Mouse (Mus musculus): ENCODE measurements at regions not wholly inside any gene's neighbourhood (a gene's known extent, or its start where the extent isn't known, plus 50 kb on each side); places are given as distances from the start of the nearest gene placed in this dataset.

GRCm38 (mm10) chr13:47720645-47721044, 540.4 kb upstream of the Id4 start:
- no peak overlapping the region for H3K27ac ChIP-seq (ENCODE audit: low read length)
- H3K27me3 ChIP-seq (ENCODE audit: control insufficient read depth, insufficient read depth, low read depth, low read length) = no peaks in the 10 kb centered on the region
- no peak overlapping the region for H3K4me3 ChIP-seq (ENCODE audit: low read length)
- 73% methylated on average over 2 of the region's 2 CpGs for WGBS
- ATAC-seq (ENCODE audit: low read depth) = no peak
- H3K36me3 ChIP-seq (ENCODE audit: control insufficient read depth, insufficient read depth, low read length) = no peaks in the 10 kb centered on the region
- no peaks in the 10 kb centered on the region for H3K9me3 ChIP-seq (ENCODE audit: control insufficient read depth, low read length)
- H3K4me2 ChIP-seq (ENCODE audit: low read depth, low read length) = no peak overlapping the region
- H3K4me1 ChIP-seq (replicated peaks; ENCODE audit: control insufficient read depth, insufficient read depth, low read length) = peaks cover 2% of the 10 kb centered on the region; the same call in 1 of the 2 replicates
- no peak overlapping the region for H3K9ac ChIP-seq (ENCODE audit: low read length)

- Histone ChIP-seq H3K27me3 (ENCODE audit: control insufficient read depth, insufficient read depth, low read depth, low read length) (no peaks in the 10 kb centered on the region), H3K9ac (ENCODE audit: low read length) (no peak overlapping the region), H3K9me3 (ENCODE audit: control insufficient read depth, low read length) (no peaks in the 10 kb centered on the region), H3K27ac (ENCODE audit: low read length) (no peak overlapping the region), H3K4me3 (ENCODE audit: low read length) (no peak overlapping the region), H3K4me1 (replicated peaks; ENCODE audit: control insufficient read depth, insufficient read depth, low read length) (no peaks in the 10 kb centered on the region), H3K36me3 (ENCODE audit: control insufficient read depth, insufficient read depth, low read length) (no peaks in the 10 kb centered on the region), H3K4me2 (ENCODE audit: low read depth, low read length) (no peak overlapping the region)
- no peak for ATAC-seq (ENCODE audit: low read depth)
- WGBS = 43% methylated on average over 1 of the region's 1 CpGs
These were observed 526.6 kb upstream of the Id4 start for GRCm38 (mm10) chr13:47734415-47734814.

GRCm38 (mm10) chr13:47735426-47736063, 525.5 kb upstream of the Id4 start:
- 65% methylated on average over 8 of the region's 8 CpGs for WGBS

GRCm38 (mm10) chr13:47748906-47749305, 512.1 kb upstream of the Id4 start:
- Histone ChIP-seq H3K27ac (ENCODE audit: low read length) (no peak overlapping the region), H3K4me3 (ENCODE audit: low read length) (no peak overlapping the region), H3K4me2 (ENCODE audit: low read depth, low read length) (no peak overlapping the region), H3K9me3 (ENCODE audit: control insufficient read depth, low read length) (no peaks in the 10 kb centered on the region), H3K27me3 (ENCODE audit: control insufficient read depth, insufficient read depth, low read depth, low read length) (no peaks in the 10 kb centered on the region), H3K9ac (ENCODE audit: low read length) (no peak overlapping the region), H3K36me3 (ENCODE audit: control insufficient read depth, insufficient read depth, low read length) (no peaks in the 10 kb centered on the region), H3K4me1 (replicated peaks; ENCODE audit: control insufficient read depth, insufficient read depth, low read length) (no peaks in the 10 kb centered on the region)
- ATAC-seq (ENCODE audit: low read depth) = no peak

More at GRCm38 (mm10) chr13:47735426-47736063, 525.5 kb upstream of the Id4 start:
- Histone ChIP-seq H3K27ac (ENCODE audit: low read length) (no peak overlapping the region), H3K4me2 (ENCODE audit: low read depth, low read length) (no peak overlapping the region), H3K4me3 (ENCODE audit: low read length) (no peak overlapping the region), H3K9ac (ENCODE audit: low read length) (no peak overlapping the region), H3K4me1 (replicated peaks; ENCODE audit: control insufficient read depth, insufficient read depth, low read length) (no peaks in the 10 kb centered on the region), H3K36me3 (ENCODE audit: control insufficient read depth, insufficient read depth, low read length) (no peaks in the 10 kb centered on the region), H3K27me3 (ENCODE audit: control insufficient read depth, insufficient read depth, low read depth, low read length) (no peaks in the 10 kb centered on the region), H3K9me3 (ENCODE audit: control insufficient read depth, low read length) (no peaks in the 10 kb centered on the region)
- no peak for ATAC-seq (ENCODE audit: low read depth)

- no peak overlapping the region for H3K9ac ChIP-seq (ENCODE audit: low read length)
- H3K27ac ChIP-seq (ENCODE audit: low read length) = no peak overlapping the region
- no peaks in the 10 kb centered on the region for H3K4me1 ChIP-seq (replicated peaks; ENCODE audit: control insufficient read depth, insufficient read depth, low read length)
- no peaks in the 10 kb centered on the region for H3K27me3 ChIP-seq (ENCODE audit: control insufficient read depth, insufficient read depth, low read depth, low read length)
- 82% methylated on average over 2 of the region's 2 CpGs for WGBS
- no peak overlapping the region for H3K4me3 ChIP-seq (ENCODE audit: low read length)
- H3K4me2 ChIP-seq (ENCODE audit: low read depth, low read length) = no peak overlapping the region
- no peaks in the 10 kb centered on the region for H3K9me3 ChIP-seq (ENCODE audit: control insufficient read depth, low read length)
- no peak for ATAC-seq (ENCODE audit: low read depth)
- H3K36me3 ChIP-seq (ENCODE audit: control insufficient read depth, insufficient read depth, low read length) = no peaks in the 10 kb centered on the region
These were observed 510.0 kb upstream of the Id4 start for GRCm38 (mm10) chr13:47751033-47751432.

- H3K4me1 ChIP-seq (replicated peaks; ENCODE audit: control insufficient read depth, insufficient read depth, low read length) = peaks cover 5% of the 10 kb centered on the region; the same call in 1 of the 2 replicates
- 39% methylated on average over 16 of the region's 16 CpGs for WGBS
- peak overlapping the region; percentile 32; the same call in 1 of the 2 replicates for H3K27ac ChIP-seq (ENCODE audit: low read length)
- no peak overlapping the region for H3K9ac ChIP-seq (ENCODE audit: low read length)
- H3K9me3 ChIP-seq (ENCODE audit: control insufficient read depth, low read length) = no peaks in the 10 kb centered on the region
- H3K27me3 ChIP-seq (ENCODE audit: control insufficient read depth, insufficient read depth, low read depth, low read length) = no peaks in the 10 kb centered on the region
- H3K36me3 ChIP-seq (ENCODE audit: control insufficient read depth, insufficient read depth, low read length) = no peaks in the 10 kb centered on the region
- peak overlapping the region; percentile 1; the same call in 1 of the 2 replicates for H3K4me2 ChIP-seq (ENCODE audit: low read depth, low read length)
- H3K4me3 ChIP-seq (ENCODE audit: low read length) = no peak overlapping the region
- ATAC-seq (ENCODE audit: low read depth) = peak; percentile 87
These were observed 496.0 kb upstream of the Id4 start for GRCm38 (mm10) chr13:47764802-47765597.

GRCm38 (mm10) chr13:47768963-47769527, 492.0 kb upstream of the Id4 start:
- 0 out of 2 replicates have a peak, but pooled peaks have one; percentile 29 for ATAC-seq (ENCODE audit: low read depth)
- Histone ChIP-seq H3K27me3 (ENCODE audit: control insufficient read depth, insufficient read depth, low read depth, low read length) (no peaks in the 10 kb centered on the region), H3K4me2 (ENCODE audit: low read depth, low read length) (no peak overlapping the region), H3K36me3 (ENCODE audit: control insufficient read depth, insufficient read depth, low read length) (no peaks in the 10 kb centered on the region), H3K27ac (ENCODE audit: low read length) (no peak overlapping the region), H3K4me1 (replicated peaks; ENCODE audit: control insufficient read depth, insufficient read depth, low read length) (peaks cover 5% of the 10 kb centered on the region; the same call in 1 of the 2 replicates), H3K4me3 (ENCODE audit: low read length) (no peak overlapping the region), H3K9ac (ENCODE audit: low read length) (no peak overlapping the region), H3K9me3 (ENCODE audit: control insufficient read depth, low read length) (no peaks in the 10 kb centered on the region)
- 66% methylated on average over 9 of the region's 9 CpGs for WGBS

DNA sequence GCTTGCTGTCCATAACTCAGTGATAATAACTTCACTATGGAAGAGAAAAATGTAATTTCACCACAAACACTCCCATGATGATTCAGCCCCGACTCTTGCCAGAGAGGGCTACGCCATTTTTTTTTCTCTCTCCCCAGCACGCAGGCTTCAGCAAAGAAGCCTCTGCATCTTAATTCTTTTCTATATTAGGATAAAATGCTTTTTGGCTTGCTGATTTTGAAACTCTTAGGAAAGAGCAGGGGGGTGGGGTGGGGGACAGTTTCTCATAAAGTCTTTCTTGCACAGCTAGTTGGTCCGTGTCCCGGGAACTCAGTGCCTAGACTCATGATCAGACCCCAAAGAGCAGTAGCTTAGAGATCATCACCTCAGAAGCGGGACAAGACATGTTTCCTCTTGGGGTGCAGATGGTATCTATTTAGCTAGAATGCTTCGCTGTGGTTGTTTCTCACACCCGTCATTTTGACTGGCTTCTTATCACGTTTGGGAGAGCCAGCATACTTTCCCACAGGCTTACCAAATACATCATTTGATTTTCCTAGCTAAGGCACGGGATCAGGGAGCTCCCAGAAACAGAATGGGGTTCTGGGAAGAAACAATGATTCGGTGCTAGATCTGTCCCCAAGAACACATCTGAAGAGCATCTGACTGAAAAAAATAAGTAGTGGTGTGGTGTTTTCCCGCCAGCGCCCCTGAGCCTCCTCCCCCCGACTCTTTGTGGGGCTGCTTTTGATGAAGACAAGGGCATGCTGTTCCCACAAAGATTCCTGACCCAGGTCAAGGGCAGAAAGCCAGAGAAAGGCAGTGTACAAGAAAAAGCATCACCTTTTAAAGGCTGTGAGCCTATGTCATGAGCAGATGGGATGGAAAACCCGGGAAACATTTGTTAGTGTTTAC, 483.6 kb upstream of the Id4 start:
- Histone ChIP-seq H3K4me2 (ENCODE audit: low read depth, low read length) (peak overlapping the region; percentile 42), H3K9me3 (ENCODE audit: control insufficient read depth, low read length) (no peaks in the 10 kb centered on the region), H3K4me3 (ENCODE audit: low read length) (peak overlapping the region; percentile 11), H3K36me3 (ENCODE audit: control insufficient read depth, insufficient read depth, low read length) (no peaks in the 10 kb centered on the region), H3K27ac (ENCODE audit: low read length) (peak overlapping the region; percentile 68), H3K4me1 (replicated peaks; ENCODE audit: control insufficient read depth, insufficient read depth, low read length) (no peaks in the 10 kb centered on the region; the same call in 1 of the 2 replicates), H3K9ac (ENCODE audit: low read length) (0 out of 2 replicates have a peak overlapping the region, but pooled peaks have one; percentile 5), H3K27me3 (ENCODE audit: control insufficient read depth, insufficient read depth, low read depth, low read length) (no peaks in the 10 kb centered on the region)
- peak; percentile 88 for ATAC-seq (ENCODE audit: low read depth)
- WGBS = 32% methylated on average over 15 of the region's 15 CpGs

Data from lung, embryonic 16.5 days (tissue).